Mouse (Mus musculus) kidney, embryonic 14.5 days (tissue): ENCODE results near the gene Dlg2. TPM values are rescaled to one million over a fixed set of nuclear protein-coding genes. Genes with fewer than 3 reads are reported as not detected.

Source experiments
- ATAC-seq: fragments of 200-750 bp; cut with Nextera tagmentation; 2 replicates; pipeline ENCODE4 v1.8.0; 2017; ENCODE audit warnings: moderate number of reproducible peaks, mild to moderate bottlenecking, moderate TSS enrichment, moderate library complexity; ENCODE audit not compliant: low FRiP score, low TSS enrichment
- H3K27ac ChIP-seq: fragments of 300-500 bp; sonication (generic); 2 replicates; pipeline ENCODE4 v1.5.1; 2014; ENCODE audit warnings: low read depth, mild to moderate bottlenecking, low read length, moderate library complexity, mixed read lengths
- H3K27me3 ChIP-seq: fragments of 300-500 bp; sonication (generic); 2 replicates; pipeline ENCODE4 v1.6.1; 2014; ENCODE audit warnings: mild to moderate bottlenecking, low read length; ENCODE audit not compliant: control insufficient read depth, insufficient read depth
- H3K36me3 ChIP-seq: fragments of 300-500 bp; sonication (generic); 2 replicates; pipeline ENCODE4 v1.6.1; 2014; ENCODE audit warnings: low read length, mixed read lengths; ENCODE audit not compliant: control insufficient read depth, insufficient read depth
- H3K4me1 ChIP-seq: fragments of 300-500 bp; sonication (generic); 2 replicates; pipeline ENCODE4 v1.6.1; 2014; ENCODE audit warnings: low read length, mixed read lengths; ENCODE audit not compliant: control insufficient read depth, insufficient read depth
- H3K4me2 ChIP-seq: fragments of 300-500 bp; sonication (generic); replicated peaks from 2 replicates; pipeline ENCODE4 v1.6.1; 2014; ENCODE audit warnings: low read depth, mild to moderate bottlenecking, low read length
- H3K4me3 ChIP-seq: fragments of 300-500 bp; sonication (generic); 2 replicates; pipeline ENCODE4 v1.5.1; 2014; ENCODE audit warnings: mild to moderate bottlenecking, low read length
- H3K9ac ChIP-seq: fragments of 300-500 bp; sonication (generic); 2 replicates; pipeline ENCODE4 v1.6.1; 2014; ENCODE audit warnings: low read depth, mild to moderate bottlenecking, low read length, moderate library complexity
- H3K9me3 ChIP-seq: fragments of 300-500 bp; sonication (generic); 2 replicates; pipeline ENCODE4 v1.6.1; 2016; ENCODE audit warnings: low read length; ENCODE audit not compliant: control insufficient read depth
- WGBS: fragments of 180-500 bp; shearing (Covaris S2); extraction: QIAGEN DNeasy Blood & Tissue Kit; methylation state at CpG from one replicate; pipeline ENCODE4 v1.1.7; 2014; 5-methylcytosine and 5-hydroxymethylcytosine counted together
- polyA plus RNA-seq: library from polyadenylated mRNA; unstranded; fragments of >200 nt; fragmentation: Nextera tagmentation; extraction: Ambion mirVana; gene quantifications from 2 replicates; pipeline ENCODE4 v1.2.1, GENCODE M21; 2014

Gene Dlg2
- polyA plus RNA-seq, 1 experiment from 2014 or later, result 0.97 TPM

- Histone ChIP-seq H3K9ac (no peak overlapping the region), H3K4me3 (no peak overlapping the region), H3K4me1 (no peaks in the 10 kb centered on the region), H3K36me3 (no peaks in the 10 kb centered on the region), H3K27me3 (no peaks in the 10 kb centered on the region), H3K9me3 (no peaks in the 10 kb centered on the region), H3K27ac (no peak overlapping the region), H3K4me2 (no peak overlapping the region)
- no peak for ATAC-seq
- WGBS, result 77% methylated on average over 2 of the region's 2 CpGs
Observed at GRCm38 (mm10) chr7:91877804-91878203, 1401.3 kb downstream of the Dlg2 start.

GRCm38 (mm10) chr7:91886336-91886735 lies 1409.9 kb downstream of the Dlg2 start:
- 67% methylated on average over 10 of the region's 10 CpGs for WGBS
- no peak overlapping the region for H3K27ac ChIP-seq
- ATAC-seq, result no peak

GRCm38 (mm10) chr7:91893991-91894390 lies 1417.5 kb downstream of the Dlg2 start:
- no peaks in the 10 kb centered on the region for H3K9me3 ChIP-seq
- H3K4me3 ChIP-seq, result no peak overlapping the region
- no peaks in the 10 kb centered on the region for H3K27me3 ChIP-seq
- 80% methylated on average over 8 of the region's 8 CpGs for WGBS
- H3K27ac ChIP-seq, result no peak overlapping the region
- no peak overlapping the region for H3K4me2 ChIP-seq
- H3K9ac ChIP-seq, result no peak overlapping the region
- no peaks in the 10 kb centered on the region for H3K36me3 ChIP-seq
- no peaks in the 10 kb centered on the region for H3K4me1 ChIP-seq
- no peak for ATAC-seq

More at GRCm38 (mm10) chr7:91886336-91886735, 1409.9 kb downstream of the Dlg2 start:
- Histone ChIP-seq H3K9me3 (no peaks in the 10 kb centered on the region), H3K4me3 (no peak overlapping the region), H3K27me3 (no peaks in the 10 kb centered on the region), H3K36me3 (no peaks in the 10 kb centered on the region), H3K4me1 (no peaks in the 10 kb centered on the region), H3K4me2 (no peak overlapping the region), H3K9ac (no peak overlapping the region)

- no peak overlapping the region for H3K4me3 ChIP-seq
- no peaks in the 10 kb centered on the region for H3K27me3 ChIP-seq
- no peaks in the 10 kb centered on the region for H3K9me3 ChIP-seq
- H3K4me2 ChIP-seq, result no peak overlapping the region
- ATAC-seq, result no peak
- no peak overlapping the region for H3K27ac ChIP-seq
- H3K9ac ChIP-seq, result no peak overlapping the region
- no peaks in the 10 kb centered on the region for H3K4me1 ChIP-seq
- no peaks in the 10 kb centered on the region for H3K36me3 ChIP-seq
- 25% methylated on average over 2 of the region's 2 CpGs for WGBS
Observed at GRCm38 (mm10) chr7:91896935-91897334, 1420.5 kb downstream of the Dlg2 start.

GRCm38 (mm10) chr7:91897509-91897908 lies 1421.0 kb downstream of the Dlg2 start:
- no peak overlapping the region for H3K27ac ChIP-seq
- no peak overlapping the region for H3K4me2 ChIP-seq
- ATAC-seq, result no peak
- H3K4me1 ChIP-seq, result no peaks in the 10 kb centered on the region
- 85% methylated on average over 2 of the region's 2 CpGs for WGBS
- no peaks in the 10 kb centered on the region for H3K27me3 ChIP-seq
- H3K4me3 ChIP-seq, result no peak overlapping the region
- H3K9me3 ChIP-seq, result no peaks in the 10 kb centered on the region
- no peaks in the 10 kb centered on the region for H3K36me3 ChIP-seq
- no peak overlapping the region for H3K9ac ChIP-seq

GRCm38 (mm10) chr7:91902503-91902902 lies 1426.0 kb downstream of the Dlg2 start:
- WGBS, result 56% methylated on average over 2 of the region's 2 CpGs
- no peaks in the 10 kb centered on the region for H3K27me3 ChIP-seq
- ATAC-seq, result no peak
- H3K9ac ChIP-seq, result no peak overlapping the region
- no peaks in the 10 kb centered on the region for H3K4me1 ChIP-seq
- no peak overlapping the region for H3K27ac ChIP-seq
- no peaks in the 10 kb centered on the region for H3K9me3 ChIP-seq
- H3K4me3 ChIP-seq, result no peak overlapping the region
- no peak overlapping the region for H3K4me2 ChIP-seq
- H3K36me3 ChIP-seq, result no peaks in the 10 kb centered on the region

- H3K27ac ChIP-seq, result no peak overlapping the region
- no peak overlapping the region for H3K9ac ChIP-seq
- ATAC-seq, result no peak
- no peaks in the 10 kb centered on the region for H3K36me3 ChIP-seq
- H3K4me3 ChIP-seq, result no peak overlapping the region
- H3K9me3 ChIP-seq, result no peaks in the 10 kb centered on the region
- H3K4me2 ChIP-seq, result no peak overlapping the region
- H3K4me1 ChIP-seq, result no peaks in the 10 kb centered on the region
- 52% methylated on average over 3 of the region's 3 CpGs for WGBS
- H3K27me3 ChIP-seq, result no peaks in the 10 kb centered on the region
Observed at GRCm38 (mm10) chr7:91916809-91917208, 1440.3 kb downstream of the Dlg2 start.

- no peak overlapping the region for H3K4me2 ChIP-seq
- 79% methylated on average over 3 of the region's 3 CpGs for WGBS
Observed at GRCm38 (mm10) chr7:91919099-91919498, 1442.6 kb downstream of the Dlg2 start.

GRCm38 (mm10) chr7:91919738-91920137 lies 1443.3 kb downstream of the Dlg2 start:
- no peak overlapping the region for H3K4me2 ChIP-seq
- WGBS, result 68% methylated on average over 3 of the region's 3 CpGs
- H3K4me3 ChIP-seq, result no peak overlapping the region
- no peak overlapping the region for H3K9ac ChIP-seq
- H3K27ac ChIP-seq, result no peak overlapping the region
- ATAC-seq, result no peak
- H3K4me1 ChIP-seq, result no peaks in the 10 kb centered on the region
- no peaks in the 10 kb centered on the region for H3K27me3 ChIP-seq
- H3K36me3 ChIP-seq, result no peaks in the 10 kb centered on the region
- no peaks in the 10 kb centered on the region for H3K9me3 ChIP-seq

More at GRCm38 (mm10) chr7:91919099-91919498, 1442.6 kb downstream of the Dlg2 start:
- Histone ChIP-seq H3K27ac (no peak overlapping the region), H3K4me3 (no peak overlapping the region), H3K9ac (no peak overlapping the region), H3K9me3 (no peaks in the 10 kb centered on the region), H3K4me1 (no peaks in the 10 kb centered on the region), H3K27me3 (no peaks in the 10 kb centered on the region), H3K36me3 (no peaks in the 10 kb centered on the region)
- ATAC-seq, result no peak
